Mouse (Mus musculus) lung, adult 2 months (tissue): ENCODE measurements around the gene Hmga1b. TPM values are rescaled to one million over a fixed set of nuclear protein-coding genes. Genes with fewer than 3 reads are reported as not detected.
"Not testable (repeated sequence)": the region's sequence is repeated elsewhere in the genome, so short reads cannot be mapped to it uniquely, and the experiment has no call there.

Experiments used
- DNase-seq: peaks from one replicate; pipeline ENCODE4 v3.0.0; 2022
- H3K4me1 ChIP-seq: fragments of 200-500 bp; 2 replicates; pipeline ENCODE4 v1.6.1; 2011; ENCODE audit warnings: low read length; ENCODE audit not compliant: control insufficient read depth, insufficient read depth
- H3K4me3 ChIP-seq: fragments of 200-500 bp; replicated peaks from 2 replicates; pipeline ENCODE3; 2011; ENCODE audit warnings: low read depth, mild to moderate bottlenecking, control low read depth, low read length; ENCODE audit errors: extremely low read depth
- CTCF ChIP-seq: fragments of 200-500 bp; IDR thresholded peaks from 2 replicates; pipeline ENCODE4 v1.5.1; 2011; ENCODE audit warnings: mild to moderate bottlenecking, low read length, control low read depth; ENCODE audit not compliant: insufficient read depth
- POLR2A ChIP-seq: fragments of 200-500 bp; IDR thresholded peaks from 2 replicates; pipeline ENCODE4 v1.6.1; 2011; ENCODE audit warnings: low read depth, mild to moderate bottlenecking, control low read depth, low read length, borderline replicate concordance; ENCODE audit errors: extremely low read depth
- WGBS: fragments of 180-500 bp; shearing (Covaris S2); methylation state at CpG from one replicate; pipeline ENCODE4 v1.1.7; 2018; 5-methylcytosine and 5-hydroxymethylcytosine counted together
- polyA plus RNA-seq: library from polyadenylated mRNA; depleted of rRNA; stranded (reverse); fragments of >200 nt; gene quantifications from 2 replicates; pipeline ENCODE4 v1.2.3, GENCODE M21; 2012

Hmga1b gene
- polyA plus RNA-seq, 1 experiment, result 1.6 TPM

- Histone ChIP-seq H3K4me1 (no peaks in the 10 kb centered on the region), H3K4me3 (no peak overlapping the region)
- DNase-seq, result no peak
- TF ChIP-seq CTCF, result no peak
- TF ChIP-seq POLR2A, result no peak
- 78% methylated on average over 9 of the region's 9 CpGs for WGBS
Measured at GRCm38 (mm10) chr11:120760236-120760635, 2.4 kb upstream of the Hmga1b start.

GRCm38 (mm10) chr11:120761811-120762671 is 553 bp upstream of the Hmga1b start:
- no peak for TF ChIP-seq CTCF
- TF ChIP-seq POLR2A, result no peak
- H3K4me1 ChIP-seq, result no peaks in the 10 kb centered on the region
- DNase-seq, result no peak
- 61% methylated on average over 14 of the region's 14 CpGs for WGBS
- no peak overlapping the region for H3K4me3 ChIP-seq

DNA sequence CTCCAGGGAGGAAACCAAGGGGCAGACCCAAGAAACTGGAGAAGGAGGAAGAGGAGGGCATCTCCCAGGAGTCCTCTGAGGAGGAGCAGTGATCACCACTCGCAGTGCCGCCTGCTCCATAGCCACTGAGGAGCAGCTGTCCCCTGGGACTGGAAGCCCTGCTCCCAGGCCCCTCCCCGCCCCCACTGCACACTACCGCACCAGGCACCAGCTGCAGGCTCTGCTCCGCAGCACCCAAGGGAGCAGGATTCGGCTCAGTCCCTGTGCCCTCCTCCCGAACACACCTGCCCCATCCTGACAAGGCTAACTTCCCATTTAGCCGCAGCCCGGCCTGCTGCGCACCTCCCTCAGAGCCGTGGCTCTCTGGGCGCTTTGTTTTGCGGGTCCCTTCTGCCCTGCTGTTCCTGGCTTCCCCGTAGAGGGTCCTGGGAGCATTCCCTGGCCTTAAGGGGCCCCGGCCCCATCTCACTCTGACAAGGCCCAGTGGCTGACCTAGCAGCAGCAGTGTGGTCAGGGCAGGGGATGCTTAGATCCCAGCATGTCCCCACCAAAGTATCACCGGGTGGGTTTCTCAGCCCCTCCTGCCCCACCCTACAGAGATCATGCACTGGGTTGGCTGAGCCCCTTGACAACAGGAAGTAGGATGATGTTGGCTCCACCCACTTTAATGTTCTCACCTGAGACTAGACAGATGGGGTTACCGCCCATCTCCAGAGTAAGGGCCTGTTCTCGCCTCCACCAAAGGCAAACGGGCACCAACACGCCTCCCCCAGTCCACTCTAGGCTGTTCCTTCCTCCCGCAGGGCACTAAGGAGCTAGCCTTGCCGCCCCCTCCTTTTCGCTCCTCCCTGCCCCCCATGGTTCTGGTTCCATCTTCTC is 766 bp downstream of the Hmga1b start:
- H3K4me3 ChIP-seq, DNase-seq, H3K4me1 ChIP-seq: not testable (repeated sequence)
- WGBS, result 14% methylated on average over 9 of the region's 23 CpGs

DNA sequence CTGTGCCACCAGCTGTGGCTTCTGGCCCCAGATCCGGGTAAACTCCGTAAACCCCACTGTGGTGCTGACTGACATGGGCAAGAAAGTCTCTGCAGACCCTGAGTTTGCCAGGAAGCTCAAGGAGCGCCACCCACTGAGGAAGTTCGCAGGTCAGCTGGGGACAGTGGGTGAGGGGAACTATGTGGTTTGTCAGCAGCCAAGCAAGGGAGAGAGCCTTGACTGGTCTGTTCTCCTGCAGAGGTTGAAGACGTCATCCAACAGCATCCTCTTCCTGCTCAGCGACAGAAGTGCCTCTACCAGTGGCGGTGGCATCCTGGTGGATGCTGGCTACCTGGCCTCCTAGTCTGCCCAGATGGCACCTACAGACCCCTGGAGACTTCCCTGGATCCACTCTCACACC is 4.4 kb downstream of the Hmga1b start:
- 56% methylated on average over 5 of the region's 7 CpGs for WGBS
- H3K4me3 ChIP-seq, DNase-seq: not testable (repeated sequence)

DNA sequence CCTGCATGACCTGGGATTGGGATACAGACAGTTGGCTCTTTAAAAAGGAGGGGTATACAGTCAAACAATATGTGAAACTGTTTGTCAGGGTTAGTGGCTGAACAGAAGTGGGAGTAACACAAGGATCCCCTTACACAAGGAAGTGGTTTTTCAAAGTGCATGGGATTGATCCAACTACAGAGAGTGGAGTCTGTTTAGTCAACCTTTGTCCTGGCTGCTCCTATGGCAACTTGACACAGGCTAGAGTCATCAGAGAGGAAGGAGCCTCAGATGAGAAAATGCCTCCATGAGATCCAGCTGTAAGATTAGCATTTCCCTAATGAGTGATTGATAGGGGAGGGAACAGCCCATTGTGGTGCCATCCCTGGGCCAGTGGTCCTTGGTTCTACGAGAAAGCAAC is 5.6 kb downstream of the Hmga1b start:
- 57% methylated on average over 1 of the region's 1 CpGs for WGBS
- TF ChIP-seq POLR2A (no peak), CTCF (no peak)
- H3K4me3 ChIP-seq, result no peak overlapping the region
- H3K4me1 ChIP-seq, result 0 out of 2 replicates have a peak, but pooled peaks cover 2% of the 10 kb centered on the region
- no peak for DNase-seq

More for the DNA sequence above, 4.4 kb downstream of the Hmga1b start:
- not testable (repeated sequence) for H3K4me1 ChIP-seq

DNA sequence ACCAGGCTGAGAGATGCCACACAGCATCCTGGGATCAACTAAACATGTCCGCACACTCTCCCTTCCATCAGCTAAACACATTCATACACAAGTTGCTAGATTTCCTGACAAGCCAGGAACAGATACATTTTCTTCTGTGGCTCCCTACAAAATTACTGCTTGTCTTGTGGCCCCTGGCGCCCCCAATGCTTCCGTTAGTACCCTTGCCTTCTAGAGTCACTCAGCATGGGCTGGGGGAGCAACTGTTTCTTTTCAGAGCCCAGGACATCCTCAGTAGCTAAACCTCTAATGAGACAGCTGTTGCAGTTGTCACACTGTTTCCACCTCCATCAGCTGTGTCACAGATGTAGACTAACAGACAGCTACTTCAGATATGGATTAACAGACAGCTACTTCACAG is 10.2 kb downstream of the Hmga1b start:
- no peak for TF ChIP-seq CTCF
- TF ChIP-seq POLR2A, result no peak
- no peak for DNase-seq
- Histone ChIP-seq H3K4me3 (no peak overlapping the region), H3K4me1 (0 out of 2 replicates have a peak, but pooled peaks cover 2% of the 10 kb centered on the region)
- WGBS, result 89% methylated on average over 3 of the region's 3 CpGs

- TF ChIP-seq POLR2A (no peak), CTCF (no peak)
- WGBS, result 89% methylated on average over 7 of the region's 7 CpGs
- DNase-seq, result no peak
- no peak overlapping the region for H3K4me3 ChIP-seq
- no peaks in the 10 kb centered on the region for H3K4me1 ChIP-seq
Measured at GRCm38 (mm10) chr11:120773463-120774190, 11.0 kb downstream of the Hmga1b start.

GRCm38 (mm10) chr11:120775774-120776469 is 13.3 kb downstream of the Hmga1b start:
- DNase-seq, result peak; percentile 97
- 20% methylated on average over 15 of the region's 15 CpGs for WGBS
- Histone ChIP-seq H3K4me1 (no peaks in the 10 kb centered on the region), H3K4me3 (no peak overlapping the region)
- TF ChIP-seq CTCF, result peak; percentile 100
- peak; percentile 33; the same call in 1 of the 2 replicates for TF ChIP-seq POLR2A

GRCm38 (mm10) chr11:120777123-120777522 is 14.5 kb downstream of the Hmga1b start:
- Histone ChIP-seq H3K4me1 (no peaks in the 10 kb centered on the region), H3K4me3 (no peak overlapping the region)
- TF ChIP-seq POLR2A (no peak), CTCF (no peak)
- WGBS, result 33% methylated on average over 6 of the region's 6 CpGs
- no peak for DNase-seq
